Mouse (Mus musculus): ENCODE results near the gene Ak1.

Ak1 gene

DNA sequence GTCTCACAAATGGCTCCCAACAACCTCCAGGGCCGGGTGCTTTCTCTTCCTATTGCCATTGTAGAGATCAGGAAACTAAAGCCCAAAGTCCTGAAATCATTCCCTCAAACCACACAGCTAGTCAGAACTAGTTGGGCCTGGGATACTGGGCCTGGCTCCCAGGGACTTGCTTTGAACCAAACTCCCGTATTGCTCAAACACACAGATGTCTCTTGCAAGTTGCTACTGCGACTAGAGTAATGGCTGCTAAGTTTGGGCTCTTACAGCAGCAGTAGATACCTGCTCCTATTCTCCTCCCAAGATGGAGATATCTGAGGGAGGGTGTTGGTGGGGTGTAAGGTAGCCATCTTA is 33.8 kb downstream of the Ak1 start:
- no peak for DNase-seq (ENCODE audit: low spot score)

DNA sequence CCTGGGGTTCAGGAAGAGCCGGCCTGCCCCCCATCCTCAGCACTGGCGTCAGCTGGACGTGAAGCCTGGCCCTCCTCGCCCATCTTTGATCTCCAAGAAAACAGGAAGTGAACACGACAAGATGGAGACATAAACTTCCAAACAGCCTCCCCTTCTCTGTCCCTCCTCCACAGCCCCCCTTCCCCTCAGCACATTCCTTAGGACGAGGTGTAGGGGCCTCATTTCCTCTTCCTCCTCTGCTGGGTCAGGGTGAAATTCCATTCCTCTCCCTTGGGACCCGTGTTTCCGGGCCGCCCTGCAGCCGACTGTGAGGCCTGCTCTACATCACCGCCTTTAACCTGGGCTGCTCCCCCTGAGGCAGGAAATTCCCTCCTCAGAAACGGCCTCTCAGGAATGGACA is 34.3 kb downstream of the Ak1 start:
- DNase-seq (ENCODE audit: low spot score): peak; percentile 71

DNA sequence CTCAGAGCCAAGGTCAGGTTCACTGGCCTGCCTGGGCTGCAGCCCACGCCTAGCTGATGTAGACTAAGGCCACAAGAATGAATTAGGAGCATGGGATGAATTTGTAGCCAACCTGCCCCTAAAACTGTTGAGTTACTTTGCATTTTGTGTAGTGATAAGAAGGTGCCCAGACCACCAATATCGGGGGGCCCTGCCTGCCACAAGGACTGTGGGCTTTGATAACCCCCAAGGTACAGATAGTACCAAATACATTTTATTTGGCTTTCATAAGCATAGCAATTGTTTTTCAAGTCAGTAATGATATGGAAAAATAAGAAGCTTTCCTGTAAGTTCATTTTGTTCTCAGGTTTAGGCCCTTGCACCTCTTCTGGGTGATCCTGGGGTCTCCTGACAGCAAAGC is 37.3 kb downstream of the Ak1 start:
- no peak for DNase-seq (ENCODE audit: low spot score)

DNA sequence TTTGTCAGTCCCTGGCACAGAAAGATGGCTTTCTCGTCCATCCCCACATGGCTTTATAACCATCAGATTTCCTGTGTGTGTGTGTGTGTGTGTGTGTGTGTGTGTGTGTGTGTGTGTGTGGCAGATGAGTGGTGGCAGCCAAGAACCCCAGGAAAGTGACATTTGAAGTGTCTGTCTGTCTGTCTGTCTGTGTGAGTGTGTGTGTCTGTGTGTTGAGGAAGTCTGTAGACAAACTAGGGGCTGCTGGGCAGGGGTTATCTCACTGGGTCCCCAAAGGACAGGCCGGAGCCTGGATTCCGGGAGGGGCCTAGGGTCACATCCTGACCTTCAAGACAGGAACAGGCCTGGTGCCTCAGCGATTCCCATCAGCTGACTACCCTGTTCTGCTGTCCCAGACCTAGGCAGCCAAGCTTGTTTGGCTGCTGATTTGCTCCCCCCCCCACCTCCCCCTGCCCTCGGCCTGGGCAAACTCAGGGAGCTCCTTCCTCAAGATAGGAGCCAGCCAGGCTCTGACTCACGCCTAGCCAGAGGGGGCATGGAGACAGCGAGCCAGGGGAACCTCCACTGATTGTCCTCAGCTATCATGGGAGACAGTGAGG is 40.0 kb downstream of the Ak1 start:
- peak; percentile 35 for DNase-seq (ENCODE audit: low spot score)

DNA sequence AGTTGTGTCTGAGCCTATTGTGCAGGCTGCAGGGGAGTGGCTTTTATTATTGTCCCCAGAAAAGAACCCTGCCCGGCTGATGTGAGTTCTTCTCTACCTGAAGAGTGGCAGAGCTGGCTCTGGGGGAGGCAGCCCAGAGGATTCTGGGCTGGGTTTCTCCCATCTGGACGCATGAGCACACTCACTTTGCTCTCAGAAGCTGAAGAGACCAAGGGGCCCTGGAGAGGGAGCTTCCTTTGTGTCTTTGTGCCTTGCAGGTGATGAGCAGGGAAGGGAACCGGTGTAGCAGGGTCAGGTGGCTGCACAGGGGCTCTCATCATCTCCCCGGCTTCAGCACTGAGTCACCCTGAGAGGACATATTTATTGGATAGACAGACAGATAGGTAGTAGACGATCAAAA is 40.7 kb downstream of the Ak1 start:
- no peak for DNase-seq (ENCODE audit: low spot score)

DNA sequence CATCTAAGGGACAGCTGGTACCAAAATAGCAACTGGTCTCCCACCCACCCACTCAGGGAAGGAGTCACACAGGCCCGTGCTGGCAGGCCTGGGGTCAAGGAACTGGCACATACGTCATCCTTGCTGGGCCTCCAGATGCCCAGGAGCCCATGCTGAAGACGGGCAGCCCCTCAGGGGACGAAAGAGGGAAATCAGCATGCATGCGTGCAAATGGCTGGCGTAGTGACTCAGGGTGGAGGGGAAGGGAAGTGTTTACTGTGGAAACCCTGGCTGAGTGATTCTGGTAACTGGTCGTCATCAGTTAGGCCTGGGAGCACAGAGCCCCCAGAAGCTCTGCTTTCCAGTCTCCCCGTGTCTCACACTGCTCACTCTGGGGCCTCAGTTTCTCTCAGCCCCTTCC is 43.8 kb downstream of the Ak1 start:
- DNase-seq (ENCODE audit: low spot score): no peak

DNA sequence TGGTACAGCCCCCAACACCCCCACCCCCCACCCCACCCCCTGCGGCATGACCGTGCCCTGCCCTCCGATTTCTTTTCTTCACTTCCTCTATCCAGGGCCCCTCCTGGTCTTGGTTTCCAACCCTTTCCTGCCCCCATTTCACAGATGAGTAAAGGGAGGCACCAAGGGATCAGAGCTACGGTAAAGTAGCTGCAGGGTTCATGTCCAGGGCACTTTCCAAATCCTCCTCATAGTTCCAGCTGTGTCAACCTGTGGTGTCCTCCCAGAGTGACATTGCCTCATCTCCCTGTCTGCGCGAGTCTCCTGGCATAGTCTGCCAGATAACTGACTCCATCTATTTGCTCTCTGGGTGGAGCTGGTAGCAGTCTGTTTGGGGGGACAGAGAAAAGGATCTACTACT is 44.3 kb downstream of the Ak1 start:
- DNase-seq (ENCODE audit: low spot score): no peak

DNA sequence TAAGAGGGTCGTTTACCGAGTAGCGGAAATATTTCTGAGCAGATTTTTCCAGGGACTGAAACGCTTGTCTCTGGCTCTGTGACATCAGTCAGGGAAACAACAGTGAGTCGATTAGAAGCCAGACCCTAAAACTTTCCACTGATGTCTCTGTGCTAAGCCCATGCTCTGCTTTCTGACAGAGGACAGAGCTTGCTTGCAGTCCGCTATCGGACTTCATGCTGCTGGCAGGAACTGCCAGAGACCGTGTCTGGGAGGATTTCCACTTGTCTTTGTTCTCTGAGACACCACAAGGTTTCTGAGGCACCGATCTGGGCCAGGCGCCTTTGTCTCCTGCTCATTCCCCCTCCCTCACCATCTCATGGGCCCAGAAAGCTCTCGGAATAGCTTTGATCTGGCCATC is 46.2 kb downstream of the Ak1 start:
- DNase-seq (ENCODE audit: low spot score): peak; percentile 50

DNA sequence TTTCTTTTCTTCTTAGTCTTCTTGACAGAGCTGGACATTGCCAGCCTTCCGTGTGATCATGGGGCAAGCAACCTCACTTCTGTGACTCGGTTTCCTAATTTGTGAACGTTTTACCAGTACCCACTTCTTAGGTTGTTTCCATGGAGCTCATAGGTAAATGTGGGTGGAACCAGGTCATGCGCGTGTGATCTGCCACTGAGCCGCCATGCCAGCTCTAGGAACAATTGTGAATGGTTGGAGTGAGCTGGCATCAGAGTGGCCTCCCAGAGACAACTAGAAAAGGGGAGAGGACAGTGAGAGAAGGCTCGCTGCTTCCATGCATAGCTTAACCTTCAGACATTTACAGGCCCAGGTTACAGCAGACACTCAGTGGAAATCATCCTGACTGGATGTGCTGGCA is 46.6 kb downstream of the Ak1 start:
- DNase-seq (ENCODE audit: low spot score): no peak

DNA sequence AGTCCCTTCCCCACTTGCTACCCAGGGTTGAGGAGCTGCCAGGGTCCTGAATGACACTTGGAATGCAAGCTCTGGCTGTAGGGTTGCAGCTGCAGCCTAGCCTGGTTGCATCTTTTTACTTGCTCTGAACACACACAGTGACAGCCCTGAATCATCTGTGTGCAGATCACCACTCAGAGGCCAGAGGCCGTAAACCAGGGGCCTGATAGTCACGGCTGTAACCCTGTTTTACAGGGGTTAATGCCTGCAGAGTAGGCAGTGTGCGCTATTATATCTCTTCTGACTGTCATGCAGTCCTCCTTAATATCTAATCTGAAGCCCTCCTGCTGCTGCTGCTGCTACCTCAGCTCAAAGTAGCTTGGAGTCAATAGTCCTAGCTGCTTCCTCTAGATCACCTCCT is 48.3 kb downstream of the Ak1 start:
- no peak for DNase-seq (ENCODE audit: low spot score)

DNA sequence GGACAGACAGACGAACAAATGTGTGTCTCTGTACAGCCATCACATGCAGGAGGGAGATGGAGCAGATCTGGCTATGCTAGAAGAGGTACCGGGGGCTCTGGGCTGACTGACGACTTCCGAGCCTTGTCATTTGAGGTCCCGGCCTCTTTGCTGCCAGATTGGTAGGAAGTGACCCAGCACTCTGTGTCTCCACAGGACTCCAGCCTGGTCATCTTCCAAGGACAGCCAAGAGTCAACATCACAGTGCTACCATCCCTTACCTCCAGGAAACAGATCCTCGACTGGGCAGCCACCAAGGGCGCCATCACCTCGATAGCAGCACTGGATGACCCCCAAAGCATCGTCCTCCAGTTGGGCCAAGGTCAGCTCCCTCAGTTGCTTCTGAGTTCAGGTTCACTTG is 49.6 kb downstream of the Ak1 start:
- no peak for DNase-seq (ENCODE audit: low spot score)

DNA sequence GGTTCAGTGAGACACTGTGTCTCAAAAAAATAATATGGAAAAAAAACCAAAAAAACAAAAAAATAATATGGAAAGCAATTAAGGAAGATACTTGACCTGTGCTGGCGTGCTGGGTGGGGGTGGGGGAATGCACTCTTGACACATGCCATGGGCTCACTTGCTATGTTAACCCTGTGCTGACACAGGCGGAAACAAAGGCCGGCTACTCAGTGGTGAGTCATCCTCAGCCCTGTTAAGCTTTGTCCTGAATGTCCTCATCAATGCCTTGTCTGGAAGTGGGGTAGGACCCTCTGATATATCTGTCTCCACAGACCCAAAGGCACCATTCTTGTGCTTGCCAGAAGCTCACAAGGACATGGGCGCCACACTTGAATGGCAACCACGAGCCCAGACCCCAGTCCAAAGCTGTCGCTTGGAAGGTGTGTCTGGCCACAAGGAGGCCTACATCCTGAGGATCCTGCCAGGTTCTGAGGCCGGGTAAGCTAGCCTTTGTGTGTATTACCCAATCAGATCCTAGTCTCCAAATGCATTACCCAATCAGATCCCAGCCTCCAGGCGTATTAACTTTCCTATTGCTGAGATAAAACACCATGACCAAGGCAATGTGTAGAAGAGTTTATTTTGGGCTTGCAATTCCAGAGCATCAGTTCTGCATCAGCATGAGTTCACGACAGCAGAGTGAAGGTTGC is 50.5 kb downstream of the Ak1 start:
- DNase-seq (ENCODE audit: low spot score): no peak

DNA sequence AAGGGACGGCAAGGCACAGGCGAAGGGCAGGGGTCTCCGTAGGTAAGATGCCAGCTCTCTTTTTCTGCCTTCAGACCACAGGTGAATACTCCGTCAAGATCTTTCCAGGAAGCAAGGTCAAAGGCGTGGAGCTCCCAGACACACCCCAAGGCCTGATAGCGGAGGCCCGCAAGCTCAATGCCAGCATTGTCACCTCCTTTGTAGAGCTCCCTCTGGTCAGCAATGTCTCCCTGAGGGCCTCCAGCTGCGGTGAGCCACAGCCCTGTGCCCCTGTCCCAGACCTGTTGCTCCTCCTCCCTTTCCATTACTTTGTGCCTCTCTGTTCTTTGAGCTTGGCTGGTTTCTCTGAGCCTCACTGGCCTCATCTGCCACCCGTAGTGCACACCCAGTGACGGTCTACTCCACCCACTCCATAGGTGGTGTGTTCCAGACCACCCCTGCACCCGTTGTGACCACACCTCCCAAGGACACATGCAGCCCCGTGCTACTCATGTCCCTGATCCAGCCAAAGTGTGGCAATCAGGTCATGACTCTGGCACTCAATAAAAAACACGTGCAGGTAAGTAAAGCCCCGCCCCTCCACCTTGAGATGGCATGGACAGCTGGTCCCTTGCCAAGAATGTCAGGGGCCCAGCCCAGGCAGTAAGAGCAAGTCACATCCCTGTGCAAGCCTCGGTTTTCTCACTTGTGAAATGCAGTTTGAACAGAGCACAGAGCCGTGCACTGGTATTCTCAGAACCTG is 51.8 kb downstream of the Ak1 start:
- no peak for DNase-seq (ENCODE audit: low spot score)

DNA sequence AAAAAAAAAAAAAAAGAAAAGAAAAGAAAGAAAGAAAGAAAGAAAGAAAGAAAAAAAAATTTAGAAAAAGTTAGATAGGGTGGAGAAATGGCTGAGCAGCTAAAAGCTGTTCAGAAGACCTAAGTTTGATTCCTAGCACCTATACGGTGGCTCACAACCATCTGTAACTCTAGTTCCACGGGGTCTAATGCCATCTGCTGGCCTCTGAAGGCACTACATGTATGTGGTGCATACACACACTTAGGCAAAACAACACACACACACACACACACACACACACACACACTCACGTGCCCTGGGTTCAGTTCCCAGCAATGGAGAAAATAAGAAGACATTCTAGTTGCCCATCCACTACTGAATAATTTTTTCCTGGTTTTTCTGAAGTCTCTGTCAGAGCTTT is 55.3 kb downstream of the Ak1 start:
- no peak for DNase-seq (ENCODE audit: low spot score)

DNA sequence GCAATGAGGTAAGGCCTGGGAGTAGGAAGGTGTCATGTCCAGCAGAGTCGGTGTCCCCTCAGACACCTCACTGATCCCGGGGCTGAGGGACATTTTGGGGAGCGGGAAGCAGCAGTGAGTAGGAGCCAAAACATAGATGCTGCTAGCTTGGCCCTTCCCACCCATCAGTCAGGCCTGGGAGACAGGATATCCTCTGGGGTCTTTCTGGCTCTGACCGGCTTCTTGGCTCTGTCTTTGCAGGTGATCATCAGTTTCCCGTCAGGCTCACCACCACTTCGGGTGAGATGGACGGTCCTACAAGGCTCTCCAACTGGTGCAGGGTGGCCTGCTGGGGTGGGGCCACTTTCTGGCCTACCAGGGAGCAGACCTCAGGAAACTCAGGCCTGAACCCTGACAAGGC is 56.1 kb downstream of the Ak1 start:
- no peak for DNase-seq (ENCODE audit: low spot score)

DNA sequence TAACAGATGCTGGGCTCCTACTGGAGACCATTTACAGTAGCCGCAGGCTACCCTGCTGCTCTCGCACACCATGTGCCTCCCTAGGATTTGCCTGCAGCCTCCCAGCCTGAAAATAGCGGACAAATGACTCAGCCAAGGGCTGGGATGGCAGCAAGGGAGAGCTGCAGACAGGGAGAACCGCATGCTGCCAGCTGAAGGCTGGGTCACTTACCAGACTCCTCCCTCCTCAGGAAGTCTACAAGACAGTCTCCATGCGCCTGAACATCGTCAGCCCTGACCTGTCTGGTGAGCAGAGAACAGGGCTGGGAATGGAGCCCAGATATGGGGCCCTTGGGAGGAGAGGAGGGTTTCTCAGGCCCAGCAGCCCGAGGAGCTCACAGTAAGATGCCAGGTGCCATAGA is 58.5 kb downstream of the Ak1 start:
- no peak for DNase-seq (ENCODE audit: low spot score)

DNA sequence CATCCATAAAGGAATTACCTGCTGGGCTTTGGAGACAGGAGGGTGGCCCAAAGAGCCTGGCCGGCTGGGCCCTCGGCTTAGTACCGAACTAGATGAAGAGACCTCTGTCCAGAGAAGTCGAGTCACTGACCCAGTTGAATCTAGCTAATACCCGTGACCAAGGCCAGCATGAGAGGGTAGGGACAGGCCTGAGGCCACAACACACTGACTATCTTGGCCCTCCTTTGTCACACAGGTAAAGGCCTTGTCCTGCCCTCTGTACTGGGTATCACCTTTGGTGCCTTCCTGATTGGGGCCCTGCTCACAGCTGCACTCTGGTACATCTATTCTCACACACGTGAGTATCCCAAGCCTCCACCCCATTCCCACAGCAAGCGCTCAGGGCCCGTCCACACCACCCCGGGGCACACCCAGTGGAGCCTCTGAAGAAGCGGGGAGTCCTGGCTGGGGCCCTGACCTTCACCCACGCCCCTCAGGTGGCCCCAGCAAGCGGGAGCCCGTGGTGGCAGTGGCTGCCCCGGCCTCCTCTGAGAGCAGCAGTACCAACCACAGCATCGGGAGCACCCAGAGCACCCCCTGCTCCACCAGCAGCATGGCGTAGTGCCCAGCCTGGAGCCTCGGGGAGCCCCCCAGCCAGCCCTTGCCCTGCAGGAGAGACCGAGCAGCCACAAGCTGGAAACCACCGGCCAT is 59.5 kb downstream of the Ak1 start:
- DNase-seq (ENCODE audit: low spot score): no peak

DNA sequence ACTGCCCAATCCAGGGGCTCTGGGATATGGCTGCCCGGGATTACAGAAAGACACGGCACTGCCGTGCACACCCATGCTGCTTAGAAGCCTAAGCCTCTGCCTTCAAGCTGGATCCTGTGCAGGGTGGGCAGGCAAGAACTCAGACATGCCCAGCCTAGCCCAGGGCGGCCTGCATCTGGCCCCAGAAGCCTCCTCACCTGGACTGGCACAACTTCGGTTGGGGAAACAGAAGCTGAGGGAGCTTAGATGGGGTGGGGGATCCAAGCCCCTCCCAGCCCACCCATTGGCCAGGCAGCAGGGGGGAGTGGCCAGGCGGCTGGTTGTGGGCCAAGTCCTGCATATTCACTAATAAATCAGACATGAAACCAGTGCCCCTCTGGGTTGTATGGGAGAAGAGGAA is 60.2 kb downstream of the Ak1 start:
- no peak for DNase-seq (ENCODE audit: low spot score)

DNA sequence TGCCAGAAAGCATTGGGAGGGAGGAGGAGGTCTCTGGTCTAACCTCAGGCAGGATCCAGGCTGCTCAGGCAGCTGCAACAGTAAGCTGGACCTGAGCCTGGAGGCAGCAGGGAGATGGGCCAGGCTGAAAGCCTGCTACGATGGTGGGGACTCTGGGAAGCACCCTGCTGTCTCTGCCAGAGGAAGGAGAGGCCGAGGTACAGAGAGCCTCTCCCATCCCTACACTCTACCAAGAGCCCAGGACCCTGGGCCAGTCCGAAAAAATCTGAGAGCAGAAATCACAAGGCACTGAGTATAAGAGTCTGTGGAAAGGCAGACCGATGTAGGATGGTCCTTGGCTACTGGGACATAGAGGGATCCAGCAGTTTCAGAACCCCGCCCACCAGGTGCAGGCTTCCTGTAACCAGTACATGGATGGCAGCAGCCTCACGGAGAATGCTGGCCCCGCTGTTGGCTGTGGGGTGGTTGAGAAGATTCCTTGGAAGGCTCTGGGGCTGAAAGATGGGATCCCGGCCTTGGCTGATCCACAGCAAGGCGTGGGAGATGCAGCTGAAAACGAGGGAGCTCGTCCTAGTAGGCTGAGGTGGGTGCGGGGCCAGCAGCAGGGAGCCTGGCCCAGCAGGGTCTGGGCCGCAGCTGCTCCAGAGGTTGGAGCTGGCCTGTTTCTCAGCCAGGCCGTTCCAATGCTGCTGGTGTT is 61.3 kb downstream of the Ak1 start:
- no peak for DNase-seq (ENCODE audit: low spot score)

DNA sequence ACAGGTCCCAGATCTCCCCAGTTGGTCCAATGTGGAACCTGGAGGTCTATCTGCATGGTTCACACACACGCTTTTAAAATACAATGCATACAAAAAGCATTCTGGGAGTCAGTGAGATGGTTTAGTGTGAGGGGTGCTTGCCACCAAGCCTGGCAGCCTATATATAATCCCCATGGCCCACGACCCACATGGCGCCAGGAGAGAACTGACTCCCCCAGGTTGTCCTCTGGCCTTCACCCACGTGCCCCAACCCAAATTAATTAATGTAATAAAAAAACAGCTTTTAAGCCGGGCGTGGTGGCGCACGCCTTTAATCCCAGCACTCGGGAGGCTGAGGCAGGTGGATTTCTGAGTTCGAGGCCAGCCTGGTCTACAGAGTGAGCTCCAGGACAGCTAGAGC is 62.1 kb downstream of the Ak1 start:
- no peak for DNase-seq (ENCODE audit: low spot score)

Data from embryo, embryonic 10.5 days (tissue).